Mouse (Mus musculus): ENCODE measurements at regions not wholly inside any gene's neighbourhood (a gene's known extent, or its start where the extent isn't known, plus 50 kb on each side); places are given as distances from the start of the nearest gene placed in this dataset.

DNA sequence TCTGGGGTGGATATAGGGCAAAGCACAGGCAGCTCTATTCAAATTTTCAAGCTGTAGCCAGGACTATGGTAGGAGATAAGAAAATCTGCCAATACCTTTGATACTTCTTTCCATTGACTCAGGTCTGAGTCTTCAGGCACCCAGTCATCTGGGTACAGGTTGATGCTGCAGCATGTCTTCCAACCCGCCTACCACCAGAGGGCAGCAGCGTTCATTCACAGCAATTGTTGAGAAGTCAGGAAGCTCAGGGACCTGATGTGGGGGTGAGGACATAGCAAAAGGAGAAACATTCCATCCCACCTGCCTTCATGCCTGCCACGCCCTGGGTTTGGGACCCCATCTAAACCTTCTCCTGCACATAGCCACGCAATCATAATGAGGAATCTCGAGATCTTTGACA lies 118.2 kb upstream of the Gm21876 start:
- in situ Hi-C loops (cut with MboI; ENCODE audit: unreplicated experiment in 2 of 2): no loop called here

DNA sequence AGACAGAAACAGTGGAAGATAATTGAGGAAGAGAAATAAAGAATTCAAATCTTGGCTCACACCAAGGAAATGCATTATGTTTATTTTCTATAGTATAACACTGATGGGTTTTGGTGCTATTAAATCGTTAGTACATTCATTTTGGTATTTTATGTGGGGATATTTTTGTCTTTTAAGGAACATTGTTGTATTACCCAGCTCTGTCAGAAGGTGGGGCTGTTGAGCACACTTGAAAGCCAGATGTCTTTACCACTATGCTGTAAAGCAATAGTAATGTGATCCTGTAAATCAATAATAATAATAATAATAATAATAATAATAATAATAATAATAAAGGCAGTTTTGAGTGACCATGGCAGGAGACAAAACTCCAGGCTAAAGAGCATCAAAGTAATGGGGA lies 120.0 kb upstream of the Gm21876 start:
- in situ Hi-C loops (cut with MboI; ENCODE audit: unreplicated experiment in 2 of 2): no loop called here

- in situ Hi-C loops (cut with MboI; ENCODE audit: unreplicated experiment in 2 of 2): no loop called here
Measured at GRCm38 (mm10) chrX:21297349-21297748, 121.9 kb upstream of the Gm21876 start.

- in situ Hi-C loops (cut with MboI; ENCODE audit: unreplicated experiment in 2 of 2): loop anchor here in 1 of 2 experiments (25.0 kb wide), 1 partner anchor 672 kb away; the partner anchor contains the start of gene Uba1
Measured at GRCm38 (mm10) chrX:21334499-21335032, 149.8 kb upstream of the Agtr2 start.

GRCm38 (mm10) chrX:21344397-21344796 lies 139.9 kb upstream of the Agtr2 start:
- in situ Hi-C loops (cut with MboI; ENCODE audit: unreplicated experiment in 2 of 2): loop anchor here (10.0 to 25.0 kb wide), 3 partner anchors 530 to 682 kb away; partner anchors contain the start of gene Uba1 (in 1 of the 2)

- in situ Hi-C loops (cut with MboI; ENCODE audit: unreplicated experiment in 2 of 2): no loop called here
Measured at GRCm38 (mm10) chrX:21350503-21350902, 133.8 kb upstream of the Agtr2 start.

- in situ Hi-C loops (cut with MboI; ENCODE audit: unreplicated experiment in 2 of 2): no loop called here
Measured at GRCm38 (mm10) chrX:21352350-21352749, 132.0 kb upstream of the Agtr2 start.

DNA sequence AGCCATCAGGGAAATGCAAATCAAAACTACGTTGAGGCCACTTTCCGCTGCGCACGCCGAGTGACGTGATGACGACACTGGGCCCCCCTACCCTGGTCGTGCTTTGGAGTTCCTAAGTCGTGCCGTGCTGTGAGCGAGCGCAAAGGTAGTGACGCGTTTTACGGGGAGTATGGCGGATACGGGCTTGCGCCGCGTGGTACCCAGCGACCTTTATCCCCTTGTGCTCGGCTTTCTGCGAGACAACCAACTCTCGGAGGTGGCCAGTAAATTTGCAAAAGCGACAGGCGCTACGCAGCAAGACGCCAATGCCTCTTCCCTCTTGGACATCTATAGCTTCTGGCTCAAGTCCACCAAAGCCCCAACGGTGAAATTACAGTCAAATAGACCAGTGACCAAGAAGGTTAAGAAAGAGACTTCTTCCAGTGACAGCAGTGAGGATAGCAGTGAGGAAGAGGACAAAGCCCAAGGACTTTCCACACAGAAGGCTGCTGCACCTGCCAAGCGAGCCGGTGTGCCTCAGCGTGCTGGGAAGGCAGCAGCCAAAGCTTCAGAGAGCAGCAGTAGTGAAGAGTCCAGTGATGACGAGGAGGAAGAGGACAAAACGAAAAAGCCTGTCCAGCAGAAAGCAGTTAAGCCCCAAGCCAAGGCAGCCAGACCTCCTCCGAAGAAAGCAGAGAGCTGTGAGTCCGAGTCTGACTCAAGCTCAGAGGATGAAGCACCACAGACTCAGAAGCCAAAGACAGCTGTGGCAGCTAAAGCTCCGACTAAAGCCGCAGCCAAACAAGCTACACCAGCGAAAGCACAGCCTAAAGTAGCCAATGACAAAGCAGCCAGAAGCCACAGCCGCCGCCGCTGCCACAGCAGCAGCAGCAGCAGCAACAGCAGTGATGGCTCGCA lies 123.3 kb upstream of the Agtr2 start:
- in situ Hi-C loops (cut with MboI; ENCODE audit: unreplicated experiment in 2 of 2): no loop called here

GRCm38 (mm10) chrX:21385221-21385620 lies 99.1 kb upstream of the Agtr2 start:
- in situ Hi-C loops (cut with MboI; ENCODE audit: unreplicated experiment in 2 of 2): no loop called here

- in situ Hi-C loops (cut with MboI; ENCODE audit: unreplicated experiment in 2 of 2): no loop called here
Measured at GRCm38 (mm10) chrX:21389992-21390391, 94.4 kb upstream of the Agtr2 start.

DNA sequence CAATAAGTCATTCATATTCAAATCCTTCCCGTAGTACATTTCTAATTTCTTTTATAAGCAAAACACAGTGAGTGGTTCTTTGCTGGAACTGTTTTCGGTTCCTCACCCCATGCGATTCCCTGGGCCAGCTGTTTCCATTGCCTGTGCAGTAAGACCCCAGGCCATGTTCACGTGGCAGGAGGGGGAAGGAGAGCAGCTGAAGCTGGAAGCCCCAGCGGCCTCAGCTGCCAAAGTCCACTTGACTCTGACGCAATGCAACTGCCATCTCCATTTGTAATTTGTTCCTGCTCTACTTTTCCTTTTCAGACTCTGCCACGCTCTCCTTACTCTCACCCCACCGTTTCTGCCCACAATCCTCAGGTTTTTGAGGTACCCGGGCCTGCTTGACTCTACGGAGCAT lies 91.1 kb upstream of the Agtr2 start:
- in situ Hi-C loops (cut with MboI; ENCODE audit: unreplicated experiment in 2 of 2): no loop called here

DNA sequence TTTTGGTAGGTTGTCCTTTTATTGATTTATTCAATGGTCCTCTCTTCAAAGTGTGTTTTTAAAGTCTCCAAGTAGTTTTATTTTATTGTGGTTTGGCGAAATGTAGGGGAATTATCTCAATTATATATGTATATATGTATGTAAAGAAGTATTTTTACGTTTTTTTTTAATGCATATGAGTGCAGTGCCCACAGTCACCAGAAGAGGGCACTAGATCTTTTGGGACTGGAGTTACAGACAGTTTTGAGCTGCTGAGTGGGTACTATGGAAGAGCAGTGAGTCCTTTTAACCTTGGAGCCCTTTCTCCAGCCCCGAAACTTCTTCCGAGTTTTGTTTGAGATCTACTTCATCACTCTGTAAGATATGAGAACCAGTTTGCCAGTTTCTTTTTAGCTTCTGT lies 59.5 kb upstream of the Agtr2 start:
- in situ Hi-C loops (cut with MboI; ENCODE audit: unreplicated experiment in 2 of 2): no loop called here

GRCm38 (mm10) chrX:21428081-21428480 lies 56.3 kb upstream of the Agtr2 start:
- in situ Hi-C loops (cut with MboI; ENCODE audit: unreplicated experiment in 2 of 2): no loop called here

DNA sequence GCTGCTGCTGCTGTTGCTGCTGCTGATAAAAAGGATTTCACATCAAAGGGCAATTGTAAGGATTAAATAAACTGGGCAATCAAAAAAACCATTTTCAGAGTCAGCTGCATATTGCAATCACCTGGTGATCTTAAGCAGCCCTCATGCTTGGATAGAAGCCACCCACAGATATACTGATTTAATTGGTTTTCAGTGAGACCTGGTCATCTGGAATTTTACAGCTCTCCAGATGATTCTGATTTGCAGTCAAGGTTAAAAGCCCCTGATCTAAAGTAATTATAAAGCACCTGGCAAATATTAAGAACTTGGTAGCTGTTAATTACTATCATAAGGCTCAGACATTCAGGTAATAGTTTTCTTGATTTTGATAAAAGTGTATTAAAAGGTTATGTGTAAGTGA lies 50.8 kb upstream of the Agtr2 start:
- in situ Hi-C loops (cut with MboI; ENCODE audit: unreplicated experiment in 2 of 2): no loop called here

Measured in v-Abl transformed pro-B cells (cell line).